Mouse (Mus musculus): Measurements from ENCODE around the gene Zap70. TPM values are rescaled to one million over a fixed set of nuclear protein-coding genes. Genes with fewer than 3 reads are reported as not detected.
A peak's percentile ranks its signal among the peaks of the same experiment; 100 is the strongest.

Gene Zap70
- polyA plus RNA-seq, 2 experiments = 0.54 to 0.88 TPM

- Histone ChIP-seq H3K27me3 (ENCODE audit: control insufficient read depth, insufficient read depth, low read length) (no peaks in the 10 kb centered on the region), H3K9me3 (ENCODE audit: control insufficient read depth, low read length) (no peaks in the 10 kb centered on the region), H3K4me1 (ENCODE audit: control insufficient read depth, insufficient read depth, low read length) (no peaks in the 10 kb centered on the region), H3K4me3 (replicated peaks; ENCODE audit: low read length) (no peak overlapping the region), H3K9ac (ENCODE audit: low read depth, low read length, severe bottlenecking) (no peak overlapping the region), H3K27ac (replicated peaks; ENCODE audit: low read depth, low read length) (no peak overlapping the region), H3K4me2 (replicated peaks; ENCODE audit: low read depth, low read length, severe bottlenecking) (no peak overlapping the region), H3K36me3 (ENCODE audit: control insufficient read depth, insufficient read depth, low read length) (no peaks in the 10 kb centered on the region)
- ATAC-seq (ENCODE audit: low FRiP score, low read depth) (no peak), DNase-seq (ENCODE audit: low spot score) (peak; percentile 82)
- TF ChIP-seq POLR2A (IDR thresholded peaks at IDR 0.05; ENCODE audit: borderline replicate concordance, extremely low read depth, insufficient read depth, insufficient read length) = no peak
- WGBS = 7% methylated on average over 4 of the region's 4 CpGs
Observed at GRCm38 (mm10) chr1:36737300-36737699, 24.3 kb upstream of the Zap70 start.

GRCm38 (mm10) chr1:36739231-36739630 is 22.4 kb upstream of the Zap70 start:
- Histone ChIP-seq H3K27ac (replicated peaks; ENCODE audit: low read depth, low read length) (no peak overlapping the region), H3K27me3 (ENCODE audit: control insufficient read depth, insufficient read depth, low read length) (no peaks in the 10 kb centered on the region; the same call in 1 of the 2 replicates), H3K4me3 (replicated peaks; ENCODE audit: low read length) (no peak overlapping the region), H3K4me1 (ENCODE audit: control insufficient read depth, insufficient read depth, low read length) (no peaks in the 10 kb centered on the region), H3K36me3 (ENCODE audit: control insufficient read depth, insufficient read depth, low read length) (no peaks in the 10 kb centered on the region), H3K4me2 (replicated peaks; ENCODE audit: low read depth, low read length, severe bottlenecking) (no peak overlapping the region), H3K9ac (ENCODE audit: low read depth, low read length, severe bottlenecking) (no peak overlapping the region), H3K9me3 (ENCODE audit: control insufficient read depth, low read length) (no peaks in the 10 kb centered on the region)
- no peak for TF ChIP-seq POLR2A (IDR thresholded peaks at IDR 0.05; ENCODE audit: borderline replicate concordance, extremely low read depth, insufficient read depth, insufficient read length)
- no peak for ATAC-seq (ENCODE audit: low FRiP score, low read depth)
- WGBS = 74% methylated on average over 5 of the region's 5 CpGs
- no peak for DNase-seq (ENCODE audit: low spot score)

- TF ChIP-seq POLR2A (IDR thresholded peaks at IDR 0.05; ENCODE audit: borderline replicate concordance, extremely low read depth, insufficient read depth, insufficient read length) = no peak
- DNase-seq (ENCODE audit: low spot score) (no peak), ATAC-seq (ENCODE audit: low FRiP score, low read depth) (no peak)
- Histone ChIP-seq H3K36me3 (ENCODE audit: control insufficient read depth, insufficient read depth, low read length) (no peaks in the 10 kb centered on the region), H3K9ac (ENCODE audit: low read depth, low read length, severe bottlenecking) (no peak overlapping the region), H3K4me3 (replicated peaks; ENCODE audit: low read length) (no peak overlapping the region), H3K27ac (replicated peaks; ENCODE audit: low read depth, low read length) (no peak overlapping the region), H3K4me1 (ENCODE audit: control insufficient read depth, insufficient read depth, low read length) (no peaks in the 10 kb centered on the region), H3K4me2 (replicated peaks; ENCODE audit: low read depth, low read length, severe bottlenecking) (no peak overlapping the region), H3K27me3 (ENCODE audit: control insufficient read depth, insufficient read depth, low read length) (no peaks in the 10 kb centered on the region; the same call in 1 of the 2 replicates), H3K9me3 (ENCODE audit: control insufficient read depth, low read length) (no peaks in the 10 kb centered on the region)
- 80% methylated on average over 9 of the region's 9 CpGs for WGBS
Observed at GRCm38 (mm10) chr1:36743046-36743445, 18.6 kb upstream of the Zap70 start.

GRCm38 (mm10) chr1:36744268-36744944 is 17.2 kb upstream of the Zap70 start:
- WGBS = 26% methylated on average over 17 of the region's 17 CpGs
- Histone ChIP-seq H3K27ac (replicated peaks; ENCODE audit: low read depth, low read length) (no peak overlapping the region), H3K4me2 (replicated peaks; ENCODE audit: low read depth, low read length, severe bottlenecking) (peak overlapping the region; percentile 35), H3K4me3 (replicated peaks; ENCODE audit: low read length) (0 out of 2 replicates have a peak overlapping the region, but pooled peaks have one; percentile 7), H3K4me1 (ENCODE audit: control insufficient read depth, insufficient read depth, low read length) (no peaks in the 10 kb centered on the region), H3K9me3 (ENCODE audit: control insufficient read depth, low read length) (no peaks in the 10 kb centered on the region), H3K36me3 (ENCODE audit: control insufficient read depth, insufficient read depth, low read length) (no peaks in the 10 kb centered on the region), H3K27me3 (ENCODE audit: control insufficient read depth, insufficient read depth, low read length) (no peaks in the 10 kb centered on the region; the same call in 1 of the 2 replicates), H3K9ac (ENCODE audit: low read depth, low read length, severe bottlenecking) (no peak overlapping the region)
- no peak for TF ChIP-seq POLR2A (IDR thresholded peaks at IDR 0.05; ENCODE audit: borderline replicate concordance, extremely low read depth, insufficient read depth, insufficient read length)
- ATAC-seq (ENCODE audit: low FRiP score, low read depth) (no peak), DNase-seq (ENCODE audit: low spot score) (peak; percentile 66)

- Histone ChIP-seq H3K36me3 (ENCODE audit: control insufficient read depth, insufficient read depth, low read length) (no peaks in the 10 kb centered on the region), H3K4me1 (ENCODE audit: control insufficient read depth, insufficient read depth, low read length) (no peaks in the 10 kb centered on the region), H3K27ac (replicated peaks; ENCODE audit: low read depth, low read length) (no peak overlapping the region), H3K9ac (ENCODE audit: low read depth, low read length, severe bottlenecking) (no peak overlapping the region), H3K4me2 (replicated peaks; ENCODE audit: low read depth, low read length, severe bottlenecking) (no peak overlapping the region), H3K4me3 (replicated peaks; ENCODE audit: low read length) (no peak overlapping the region), H3K27me3 (ENCODE audit: control insufficient read depth, insufficient read depth, low read length) (no peaks in the 10 kb centered on the region; the same call in 1 of the 2 replicates), H3K9me3 (ENCODE audit: control insufficient read depth, low read length) (no peaks in the 10 kb centered on the region)
- WGBS = 61% methylated on average over 4 of the region's 4 CpGs
- ATAC-seq (ENCODE audit: low FRiP score, low read depth) (no peak), DNase-seq (ENCODE audit: low spot score) (no peak)
- no peak for TF ChIP-seq POLR2A (IDR thresholded peaks at IDR 0.05; ENCODE audit: borderline replicate concordance, extremely low read depth, insufficient read depth, insufficient read length)
Observed at GRCm38 (mm10) chr1:36745661-36746060, 15.9 kb upstream of the Zap70 start.

All from limb, embryonic 14.5 days (tissue).